Mouse (Mus musculus): ENCODE results near the gene Wdfy3. TPM values are rescaled to one million over a fixed set of nuclear protein-coding genes. Genes with fewer than 3 reads are reported as not detected.

Wdfy3 gene
- polyA plus RNA-seq, 1 experiment from 2014 or later, result 27.7 TPM

DNA sequence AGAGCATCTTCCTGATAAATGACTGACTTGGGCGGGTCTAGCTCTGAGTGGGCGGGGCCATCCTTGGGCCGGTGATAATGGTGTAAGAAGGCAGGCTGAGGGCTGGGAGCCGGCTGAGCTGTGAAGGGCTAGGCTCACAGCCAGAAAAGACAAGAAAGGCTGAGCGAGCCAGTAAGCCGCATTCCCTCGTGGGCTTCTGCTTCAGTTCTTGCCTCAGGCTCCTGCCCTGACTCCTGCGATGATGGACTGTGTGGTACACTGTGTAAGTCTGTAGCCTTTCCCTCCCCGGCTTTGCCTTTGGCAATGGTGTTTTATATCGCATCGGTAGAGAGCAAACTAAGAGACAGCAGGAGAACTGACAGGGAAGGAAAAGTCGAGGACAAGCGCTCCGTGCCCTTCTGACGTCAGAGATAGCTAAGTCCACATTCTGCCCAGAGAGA, 243.2 kb downstream of the Wdfy3 start:
- 10% methylated on average over 15 of the region's 15 CpGs for WGBS

DNA sequence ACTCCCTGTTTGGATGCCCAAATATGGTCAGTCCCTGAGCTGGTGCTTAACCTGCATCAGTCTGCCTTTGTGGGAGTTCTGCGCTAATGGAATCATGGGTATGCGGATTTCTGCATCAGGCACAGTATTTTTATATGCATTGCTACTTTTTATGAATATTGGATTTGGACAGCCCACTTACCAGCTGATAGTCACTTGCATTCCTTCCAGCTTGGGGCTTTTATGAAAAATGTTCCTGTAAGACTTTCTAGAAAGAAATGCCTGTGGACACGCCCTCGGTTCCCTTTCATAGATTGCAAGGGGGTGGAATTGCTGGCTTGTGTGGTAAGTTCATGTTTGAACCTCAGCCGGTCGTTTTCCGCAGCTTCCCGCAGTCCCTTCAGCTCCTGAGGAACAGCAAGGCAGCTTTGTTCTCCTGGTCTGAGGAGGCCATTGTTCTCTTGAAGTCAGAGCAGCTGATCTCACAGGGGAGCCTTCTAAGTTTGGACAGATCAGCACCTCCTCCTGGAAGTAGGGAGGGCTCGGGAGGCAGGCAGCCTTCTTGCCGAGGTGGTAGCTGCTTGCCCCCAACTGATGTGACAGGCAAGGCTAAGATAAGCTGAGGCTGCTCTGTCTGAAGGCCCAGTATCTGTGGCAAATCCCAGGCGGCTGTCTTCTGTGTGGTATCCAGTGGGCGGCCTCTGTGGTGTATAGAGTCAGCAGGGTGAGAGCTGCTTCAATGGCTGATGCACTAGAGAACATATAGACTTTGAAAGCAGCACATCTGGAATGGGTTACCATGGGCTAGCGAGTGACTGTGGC, 244.4 kb downstream of the Wdfy3 start:
- Histone ChIP-seq H3K4me1 (ENCODE audit: control insufficient read depth, insufficient read depth, low read length) (peaks cover 18% of the 10 kb centered on the region), H3K27me3 (ENCODE audit: control insufficient read depth, insufficient read depth, low read length) (no peaks in the 10 kb centered on the region), H3K27ac (ENCODE audit: low read depth, low read length) (no peak overlapping the region; the same call in 1 of the 2 replicates), H3K4me3 (ENCODE audit: low read length) (no peak overlapping the region), H3K4me2 (replicated peaks; ENCODE audit: low read depth, low read length) (no peak overlapping the region), H3K9me3 (ENCODE audit: control insufficient read depth, low read length) (no peaks in the 10 kb centered on the region), H3K9ac (ENCODE audit: low read depth, low read length) (no peak overlapping the region), H3K36me3 (ENCODE audit: control insufficient read depth, insufficient read depth, low read length) (no peaks in the 10 kb centered on the region)
- WGBS, result 41% methylated on average over 13 of the region's 13 CpGs
- ATAC-seq (ENCODE audit: low FRiP score, low TSS enrichment), result no peak

More for the DNA sequence above, 243.2 kb downstream of the Wdfy3 start:
- H3K36me3 ChIP-seq (ENCODE audit: control insufficient read depth, insufficient read depth, low read length), result peaks cover 5% of the 10 kb centered on the region
- no peak overlapping the region for H3K27ac ChIP-seq (ENCODE audit: low read depth, low read length)
- H3K27me3 ChIP-seq (ENCODE audit: control insufficient read depth, insufficient read depth, low read length), result no peaks in the 10 kb centered on the region
- H3K4me1 ChIP-seq (ENCODE audit: control insufficient read depth, insufficient read depth, low read length), result peaks cover 16% of the 10 kb centered on the region
- no peaks in the 10 kb centered on the region for H3K9me3 ChIP-seq (ENCODE audit: control insufficient read depth, low read length)
- no peak overlapping the region for H3K9ac ChIP-seq (ENCODE audit: low read depth, low read length)
- H3K4me2 ChIP-seq (replicated peaks; ENCODE audit: low read depth, low read length), result peak overlapping the region; percentile 13; the same call in 1 of the 2 replicates
- peak; percentile 73 for ATAC-seq (ENCODE audit: low FRiP score, low TSS enrichment)
- no peak overlapping the region for H3K4me3 ChIP-seq (ENCODE audit: low read length)

DNA sequence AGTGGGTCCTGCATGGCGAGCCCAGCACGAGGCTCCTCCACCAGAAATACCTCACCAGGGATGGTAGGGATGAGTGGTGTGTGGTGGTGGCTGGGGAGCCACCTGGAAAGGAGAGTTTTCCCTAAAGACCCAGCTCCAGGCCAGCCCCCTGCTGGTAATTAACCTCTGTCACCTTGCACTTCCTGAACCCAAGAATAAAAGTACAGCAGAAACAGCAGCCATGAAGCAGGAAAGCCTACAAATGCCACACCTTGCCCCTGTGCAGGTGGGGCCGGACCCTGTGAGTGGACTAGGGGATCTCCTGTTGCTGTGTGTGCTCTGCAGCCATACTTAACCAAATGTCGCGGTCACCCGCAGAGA, 247.4 kb downstream of the Wdfy3 start:
- H3K27ac ChIP-seq (ENCODE audit: low read depth, low read length), result peak overlapping the region; percentile 78
- no peak overlapping the region for H3K9ac ChIP-seq (ENCODE audit: low read depth, low read length)
- no peak overlapping the region for H3K4me2 ChIP-seq (replicated peaks; ENCODE audit: low read depth, low read length)
- no peaks in the 10 kb centered on the region for H3K36me3 ChIP-seq (ENCODE audit: control insufficient read depth, insufficient read depth, low read length)
- ATAC-seq (ENCODE audit: low FRiP score, low TSS enrichment), result no peak
- 40% methylated on average over 6 of the region's 6 CpGs for WGBS
- H3K9me3 ChIP-seq (ENCODE audit: control insufficient read depth, low read length), result no peaks in the 10 kb centered on the region
- no peaks in the 10 kb centered on the region for H3K27me3 ChIP-seq (ENCODE audit: control insufficient read depth, insufficient read depth, low read length)
- no peak overlapping the region for H3K4me3 ChIP-seq (ENCODE audit: low read length)
- peaks cover 24% of the 10 kb centered on the region for H3K4me1 ChIP-seq (ENCODE audit: control insufficient read depth, insufficient read depth, low read length)

DNA sequence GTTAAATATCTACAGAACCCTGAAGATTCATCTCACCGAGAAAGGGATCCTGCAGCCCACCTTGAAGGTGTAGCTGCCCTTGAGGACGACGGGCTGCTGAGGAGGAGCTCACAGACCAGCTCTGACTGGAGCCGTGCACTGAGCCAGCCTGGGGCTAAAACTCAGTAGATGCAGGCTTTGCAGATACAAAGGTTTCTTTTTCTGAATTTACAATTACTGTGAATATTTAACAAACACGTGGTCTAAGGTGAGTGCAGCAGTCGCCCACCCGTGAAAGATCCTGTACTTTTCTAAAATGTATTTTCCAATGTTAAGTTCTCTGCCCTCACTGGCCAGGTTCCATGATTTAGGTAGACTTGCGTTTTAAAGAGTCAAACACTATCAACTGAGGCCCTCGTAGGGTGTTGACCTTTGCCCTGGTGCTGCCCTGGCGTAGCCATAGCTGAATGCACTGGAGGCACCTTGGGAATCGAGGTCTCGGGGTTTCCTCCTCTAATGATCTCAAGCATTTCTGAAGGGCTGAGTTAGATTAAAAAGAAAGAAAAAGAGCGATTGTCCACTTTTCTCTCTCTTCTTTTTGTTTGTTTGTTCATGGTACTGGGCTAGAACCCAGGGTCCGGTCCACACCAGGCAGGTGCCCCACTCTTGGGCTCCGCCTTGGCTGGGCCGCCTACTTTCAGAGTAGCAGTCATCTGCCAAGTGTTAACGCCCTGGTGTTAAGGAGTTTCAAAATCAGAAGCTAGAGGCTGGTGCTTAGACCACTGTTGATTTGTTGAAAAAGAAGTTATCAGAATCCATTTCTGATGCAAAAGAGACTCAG, 248.0 kb downstream of the Wdfy3 start:
- no peaks in the 10 kb centered on the region for H3K9me3 ChIP-seq (ENCODE audit: control insufficient read depth, low read length)
- no peak overlapping the region for H3K4me2 ChIP-seq (replicated peaks; ENCODE audit: low read depth, low read length)
- no peak for ATAC-seq (ENCODE audit: low FRiP score, low TSS enrichment)
- no peak overlapping the region for H3K4me3 ChIP-seq (ENCODE audit: low read length)
- H3K27me3 ChIP-seq (ENCODE audit: control insufficient read depth, insufficient read depth, low read length), result no peaks in the 10 kb centered on the region
- H3K27ac ChIP-seq (ENCODE audit: low read depth, low read length), result peak overlapping the region; percentile 78
- no peaks in the 10 kb centered on the region for H3K36me3 ChIP-seq (ENCODE audit: control insufficient read depth, insufficient read depth, low read length)
- WGBS, result 58% methylated on average over 17 of the region's 17 CpGs
- H3K9ac ChIP-seq (ENCODE audit: low read depth, low read length), result no peak overlapping the region; the same call in 1 of the 2 replicates
- peaks cover 30% of the 10 kb centered on the region for H3K4me1 ChIP-seq (ENCODE audit: control insufficient read depth, insufficient read depth, low read length)

DNA sequence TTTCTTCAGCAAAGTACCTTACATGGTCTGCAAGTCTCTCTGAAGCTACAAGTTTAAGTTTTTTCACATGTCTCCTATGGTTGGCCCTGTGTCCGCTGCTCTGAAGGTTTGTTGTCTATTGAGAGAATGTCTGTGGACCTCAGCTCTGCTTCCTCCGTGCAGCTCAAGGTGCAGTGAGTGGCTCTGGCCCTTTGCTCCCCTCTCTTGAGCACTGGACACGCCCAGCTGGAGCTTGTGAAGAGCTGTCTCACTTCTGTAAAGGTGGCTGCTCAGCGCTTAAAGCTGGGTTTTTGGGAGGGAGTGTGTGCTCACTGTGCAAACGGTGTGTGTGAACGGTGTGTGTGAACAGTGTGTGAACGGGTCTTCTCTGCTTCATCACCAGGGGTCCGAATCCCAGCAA, 248.7 kb downstream of the Wdfy3 start:
- Histone ChIP-seq H3K4me2 (replicated peaks; ENCODE audit: low read depth, low read length) (0 out of 2 replicates have a peak overlapping the region, but pooled peaks have one; percentile 2), H3K4me3 (ENCODE audit: low read length) (no peak overlapping the region), H3K27ac (ENCODE audit: low read depth, low read length) (peak overlapping the region; percentile 78), H3K36me3 (ENCODE audit: control insufficient read depth, insufficient read depth, low read length) (no peaks in the 10 kb centered on the region), H3K9ac (ENCODE audit: low read depth, low read length) (no peak overlapping the region; the same call in 1 of the 2 replicates), H3K27me3 (ENCODE audit: control insufficient read depth, insufficient read depth, low read length) (no peaks in the 10 kb centered on the region), H3K4me1 (ENCODE audit: control insufficient read depth, insufficient read depth, low read length) (peaks cover 34% of the 10 kb centered on the region), H3K9me3 (ENCODE audit: control insufficient read depth, low read length) (no peaks in the 10 kb centered on the region)
- no peak for ATAC-seq (ENCODE audit: low FRiP score, low TSS enrichment)
- WGBS, result 57% methylated on average over 8 of the region's 8 CpGs

DNA sequence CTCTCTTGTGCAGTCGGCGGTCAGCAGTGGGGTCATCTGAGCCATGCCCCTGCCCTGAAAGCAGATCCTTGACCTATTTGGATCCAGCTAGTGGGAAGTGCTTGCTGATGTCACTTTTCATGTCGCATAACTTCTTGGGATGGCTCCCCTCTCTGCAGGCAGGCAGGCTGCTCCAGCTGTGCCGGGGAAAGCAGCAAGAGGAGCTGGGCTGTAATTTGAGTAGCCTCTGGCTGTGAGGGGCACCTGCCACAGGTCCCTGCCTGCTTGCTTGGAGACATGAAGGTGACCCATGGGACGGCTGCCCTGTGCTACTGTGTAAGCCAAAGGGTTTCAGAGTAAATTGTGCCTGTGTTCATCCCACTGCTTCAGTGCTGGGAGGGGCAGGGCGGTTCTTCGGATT, 249.9 kb downstream of the Wdfy3 start:
- Histone ChIP-seq H3K4me1 (ENCODE audit: control insufficient read depth, insufficient read depth, low read length) (peaks cover 30% of the 10 kb centered on the region), H3K9me3 (ENCODE audit: control insufficient read depth, low read length) (no peaks in the 10 kb centered on the region)
- ATAC-seq (ENCODE audit: low FRiP score, low TSS enrichment), result no peak

DNA sequence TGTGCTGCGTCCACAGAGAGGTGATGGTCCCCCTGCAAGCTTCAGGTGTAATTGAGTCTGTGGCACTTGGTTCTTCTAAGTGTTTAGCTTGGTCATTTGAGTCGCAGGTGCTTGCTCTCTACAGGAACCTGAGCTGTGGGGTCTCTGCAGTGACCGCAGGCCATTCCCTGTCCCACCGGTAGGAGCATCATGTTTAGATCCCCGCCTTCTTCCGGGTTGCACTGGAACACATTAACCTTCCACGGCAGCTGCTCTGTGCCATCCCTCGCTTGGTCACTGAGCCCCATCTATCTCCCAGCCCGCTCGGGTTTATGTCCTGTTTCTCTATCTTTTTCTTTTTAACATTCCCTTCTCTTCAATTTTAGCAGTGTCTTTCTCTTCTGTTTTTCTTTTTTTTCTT, 250.5 kb downstream of the Wdfy3 start:
- H3K36me3 ChIP-seq (ENCODE audit: control insufficient read depth, insufficient read depth, low read length), result no peaks in the 10 kb centered on the region
- H3K27ac ChIP-seq (ENCODE audit: low read depth, low read length), result no peak overlapping the region
- no peak overlapping the region for H3K9ac ChIP-seq (ENCODE audit: low read depth, low read length)
- no peak for ATAC-seq (ENCODE audit: low FRiP score, low TSS enrichment)
- no peak overlapping the region for H3K4me2 ChIP-seq (replicated peaks; ENCODE audit: low read depth, low read length)
- no peak overlapping the region for H3K4me3 ChIP-seq (ENCODE audit: low read length)
- H3K27me3 ChIP-seq (ENCODE audit: control insufficient read depth, insufficient read depth, low read length), result no peaks in the 10 kb centered on the region
- no peaks in the 10 kb centered on the region for H3K9me3 ChIP-seq (ENCODE audit: control insufficient read depth, low read length)
- H3K4me1 ChIP-seq (ENCODE audit: control insufficient read depth, insufficient read depth, low read length), result peaks cover 30% of the 10 kb centered on the region
- WGBS, result 33% methylated on average over 10 of the region's 10 CpGs

More for the DNA sequence above, 249.9 kb downstream of the Wdfy3 start:
- no peaks in the 10 kb centered on the region for H3K27me3 ChIP-seq (ENCODE audit: control insufficient read depth, insufficient read depth, low read length)
- H3K27ac ChIP-seq (ENCODE audit: low read depth, low read length), result peak overlapping the region; percentile 42; the same call in 1 of the 2 replicates
- H3K9ac ChIP-seq (ENCODE audit: low read depth, low read length), result no peak overlapping the region
- no peak overlapping the region for H3K4me3 ChIP-seq (ENCODE audit: low read length)
- H3K36me3 ChIP-seq (ENCODE audit: control insufficient read depth, insufficient read depth, low read length), result no peaks in the 10 kb centered on the region
- 9% methylated on average over 7 of the region's 7 CpGs for WGBS
- H3K4me2 ChIP-seq (replicated peaks; ENCODE audit: low read depth, low read length), result no peak overlapping the region

DNA sequence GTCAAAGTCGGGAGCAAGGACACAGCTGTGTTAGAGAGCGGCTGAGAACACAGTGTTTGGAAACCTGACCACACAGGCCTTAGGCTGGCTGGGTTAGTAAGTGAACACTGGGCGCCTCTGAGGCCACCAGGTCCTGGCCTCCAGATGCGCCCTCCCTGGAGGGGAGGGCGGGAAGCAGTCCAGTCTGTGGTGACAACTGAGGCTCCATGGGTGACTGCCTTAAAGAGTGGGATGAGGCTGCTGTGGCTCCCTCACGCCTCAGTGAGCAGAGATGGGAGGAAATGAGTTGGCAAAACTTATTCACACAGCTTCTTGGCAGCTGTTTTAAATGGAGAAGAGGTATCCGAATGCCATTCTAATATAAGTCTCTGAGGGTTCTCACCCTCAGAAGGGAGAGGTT, 252.9 kb downstream of the Wdfy3 start:
- Histone ChIP-seq H3K4me2 (replicated peaks; ENCODE audit: low read depth, low read length) (no peak overlapping the region), H3K27me3 (ENCODE audit: control insufficient read depth, insufficient read depth, low read length) (no peaks in the 10 kb centered on the region), H3K4me1 (ENCODE audit: control insufficient read depth, insufficient read depth, low read length) (peaks cover 20% of the 10 kb centered on the region), H3K36me3 (ENCODE audit: control insufficient read depth, insufficient read depth, low read length) (no peaks in the 10 kb centered on the region), H3K27ac (ENCODE audit: low read depth, low read length) (peak overlapping the region; percentile 39; the same call in 1 of the 2 replicates), H3K9ac (ENCODE audit: low read depth, low read length) (no peak overlapping the region), H3K9me3 (ENCODE audit: control insufficient read depth, low read length) (no peaks in the 10 kb centered on the region), H3K4me3 (ENCODE audit: low read length) (no peak overlapping the region)
- 23% methylated on average over 7 of the region's 7 CpGs for WGBS
- peak; percentile 93 for ATAC-seq (ENCODE audit: low FRiP score, low TSS enrichment)

Data from kidney, embryonic 14.5 days (tissue).